Mouse (Mus musculus) heart, postnatal 0 days (tissue): ENCODE measurements at regions not wholly inside any gene's neighbourhood (a gene's known extent, or its start where the extent isn't known, plus 50 kb on each side); places are given as distances from the start of the nearest gene placed in this dataset.

ENCODE experiments used
- CTCF ChIP-seq: IDR thresholded peaks from 2 replicates; pipeline ENCODE4 v1.5.1; 2016; ENCODE audit warnings: antibody characterized with exemption, control low read depth, low read depth
- EP300 ChIP-seq: IDR thresholded peaks from 2 replicates; pipeline ENCODE4 v1.6.1; 2016; ENCODE audit warnings: antibody characterized with exemption, low read depth

- no peak for TF ChIP-seq CTCF
- no peak for TF ChIP-seq EP300
Observed at GRCm38 (mm10) chr12:25234636-25235035, 137.7 kb upstream of the Id2 start.
